Mouse (Mus musculus): Measurements from ENCODE around the gene Kcnk12.

DNA sequence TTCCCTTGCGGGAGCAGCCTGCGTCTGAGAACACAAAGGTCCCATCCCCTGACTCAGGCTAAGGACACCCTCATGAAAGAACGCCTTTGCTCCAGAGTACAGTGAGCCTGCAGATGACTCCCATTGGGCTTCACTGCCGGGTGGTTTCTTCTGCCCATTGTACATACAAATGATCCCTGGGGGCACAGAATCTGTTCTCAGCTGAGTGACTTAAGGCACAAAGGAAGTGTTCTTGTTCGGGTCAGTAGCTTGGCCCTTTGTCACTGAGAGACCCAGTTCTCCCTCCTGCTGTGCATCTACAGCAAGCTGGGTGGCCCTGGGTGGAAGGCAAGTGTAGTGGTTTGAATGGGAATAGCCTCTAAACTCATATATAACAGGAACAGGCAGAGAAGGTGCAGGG, 44.4 kb upstream of the Kcnk12 start:
- TF ChIP-seq CTCF (IDR thresholded peaks at IDR 0.05; ENCODE audit: extremely low read depth, insufficient read depth, insufficient read length, insufficient replicate concordance) (no peak), POLR2A (IDR thresholded peaks at IDR 0.05; ENCODE audit: low read depth, low read length) (no peak)

Measured in spleen, adult 2 months (tissue).